Mouse (Mus musculus) c-Kit-positive CD71-positive TER-119-negative erythroid progenitor cells, embryonic 14.5 days (primary cell): ENCODE measurements around the gene Trim80.
"Not testable (repeated sequence)": the region's sequence is repeated elsewhere in the genome, so short reads cannot be mapped to it uniquely, and the experiment has no call there.

Experiments used
- DNase-seq: peaks from one replicate; pipeline ENCODE4 v3.0.0-alpha.2; 2013; ENCODE audit warnings: low read depth

Trim80 gene

DNA sequence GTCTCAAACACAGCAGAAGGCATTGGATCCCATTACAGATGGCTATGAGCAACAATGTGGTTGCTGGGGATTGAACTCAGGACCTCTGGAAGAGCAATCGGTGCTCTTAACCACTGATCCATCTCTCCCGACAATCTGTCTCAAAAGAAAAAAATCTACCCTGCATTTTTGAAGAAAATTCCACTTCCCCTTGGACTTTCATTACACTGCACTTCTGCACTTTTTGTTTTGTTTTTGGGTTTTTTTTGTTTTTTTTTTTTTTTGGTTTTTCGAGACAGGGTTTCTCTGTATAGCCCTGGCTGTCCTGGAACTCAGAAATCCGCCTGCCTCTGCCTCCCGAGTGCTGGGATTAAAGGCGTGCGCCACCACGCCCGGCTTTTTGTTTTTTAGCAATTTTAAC, 56.2 kb downstream of the Trim80 start:
- DNase-seq: not testable (repeated sequence)
